Mouse (Mus musculus) midbrain, embryonic 15.5 days (tissue): ENCODE measurements around the gene Thoc6. TPM values are rescaled to one million over a fixed set of nuclear protein-coding genes. Genes with fewer than 3 reads are reported as not detected.

ENCODE experiments used
- ATAC-seq: fragments of 200-750 bp; cut with Nextera tagmentation; replicated peaks from 2 replicates; pipeline ENCODE4 v1.8.0; 2017; ENCODE audit warnings: moderate TSS enrichment
- H3K27ac ChIP-seq: fragments of 300-500 bp; sonication (generic); 2 replicates; pipeline ENCODE4 v1.5.1; 2015; ENCODE audit warnings: mild to moderate bottlenecking, inconsistent platforms
- H3K27me3 ChIP-seq: fragments of 300-500 bp; sonication (generic); replicated peaks from 2 replicates; pipeline ENCODE4 v1.6.1; 2015; ENCODE audit warnings: inconsistent platforms
- H3K36me3 ChIP-seq: fragments of 300-500 bp; sonication (generic); replicated peaks from 2 replicates; pipeline ENCODE4 v1.6.1; 2015; ENCODE audit warnings: inconsistent platforms
- H3K4me1 ChIP-seq: fragments of 300-500 bp; sonication (generic); 2 replicates; pipeline ENCODE4 v1.6.1; 2015; ENCODE audit warnings: inconsistent platforms
- H3K4me2 ChIP-seq: fragments of 300-500 bp; sonication (generic); 2 replicates; pipeline ENCODE4 v1.6.1; 2015; ENCODE audit warnings: inconsistent platforms, mild to moderate bottlenecking, moderate library complexity
- H3K4me3 ChIP-seq: fragments of 300-500 bp; sonication (generic); 2 replicates; pipeline ENCODE4 v1.5.1; 2015; ENCODE audit warnings: mild to moderate bottlenecking, inconsistent platforms
- H3K9ac ChIP-seq: fragments of 300-500 bp; sonication (generic); 2 replicates; pipeline ENCODE4 v1.6.1; 2015; ENCODE audit warnings: mild to moderate bottlenecking, inconsistent platforms
- H3K9me3 ChIP-seq: fragments of 300-500 bp; sonication (generic); 2 replicates; pipeline ENCODE4 v1.6.1; 2016; ENCODE audit warnings: inconsistent platforms
- WGBS: fragments of 180-500 bp; shearing (Covaris S2); methylation state at CpG from one replicate; pipeline ENCODE4 v1.1.7; 2015; ENCODE audit warnings: mixed read lengths; 5-methylcytosine and 5-hydroxymethylcytosine counted together
- polyA plus RNA-seq: library from polyadenylated mRNA; unstranded; fragments of >200 nt; fragmentation: Nextera tagmentation; extraction: Ambion mirVana; gene quantifications from 2 replicates; pipeline ENCODE4 v1.2.1, GENCODE M21; 2015

Gene Thoc6
- polyA plus RNA-seq, 1 experiment from 2014 or later: 39.1 TPM

- H3K27me3 ChIP-seq: peaks cover 57% of the 10 kb centered on the region
- ATAC-seq: no peak
Measured at GRCm38 (mm10) chr17:23675564-23676281, 2.0 kb upstream of the Thoc6 start.

GRCm38 (mm10) chr17:23675127-23675526 lies 1.4 kb upstream of the Thoc6 start:
- Histone ChIP-seq H3K4me2 (peak overlapping the region; percentile 60; the same call in 1 of the 2 replicates), H3K27me3 (peaks cover 51% of the 10 kb centered on the region), H3K9ac (no peak overlapping the region; the same call in 1 of the 2 replicates), H3K27ac (no peak overlapping the region), H3K4me1 (peaks cover 46% of the 10 kb centered on the region), H3K4me3 (0 out of 2 replicates have a peak overlapping the region, but pooled peaks have one; percentile 54), H3K36me3 (no peaks in the 10 kb centered on the region), H3K9me3 (no peaks in the 10 kb centered on the region)
- 51% methylated on average over 5 of the region's 5 CpGs for WGBS
- ATAC-seq: no peak

More at GRCm38 (mm10) chr17:23675564-23676281, 2.0 kb upstream of the Thoc6 start:
- Histone ChIP-seq H3K4me1 (peaks cover 46% of the 10 kb centered on the region), H3K36me3 (no peaks in the 10 kb centered on the region), H3K4me2 (peak overlapping the region; percentile 88), H3K4me3 (peak overlapping the region; percentile 45), H3K9ac (no peak overlapping the region), H3K27ac (no peak overlapping the region), H3K9me3 (no peaks in the 10 kb centered on the region)
- WGBS: 10% methylated on average over 15 of the region's 15 CpGs

DNA sequence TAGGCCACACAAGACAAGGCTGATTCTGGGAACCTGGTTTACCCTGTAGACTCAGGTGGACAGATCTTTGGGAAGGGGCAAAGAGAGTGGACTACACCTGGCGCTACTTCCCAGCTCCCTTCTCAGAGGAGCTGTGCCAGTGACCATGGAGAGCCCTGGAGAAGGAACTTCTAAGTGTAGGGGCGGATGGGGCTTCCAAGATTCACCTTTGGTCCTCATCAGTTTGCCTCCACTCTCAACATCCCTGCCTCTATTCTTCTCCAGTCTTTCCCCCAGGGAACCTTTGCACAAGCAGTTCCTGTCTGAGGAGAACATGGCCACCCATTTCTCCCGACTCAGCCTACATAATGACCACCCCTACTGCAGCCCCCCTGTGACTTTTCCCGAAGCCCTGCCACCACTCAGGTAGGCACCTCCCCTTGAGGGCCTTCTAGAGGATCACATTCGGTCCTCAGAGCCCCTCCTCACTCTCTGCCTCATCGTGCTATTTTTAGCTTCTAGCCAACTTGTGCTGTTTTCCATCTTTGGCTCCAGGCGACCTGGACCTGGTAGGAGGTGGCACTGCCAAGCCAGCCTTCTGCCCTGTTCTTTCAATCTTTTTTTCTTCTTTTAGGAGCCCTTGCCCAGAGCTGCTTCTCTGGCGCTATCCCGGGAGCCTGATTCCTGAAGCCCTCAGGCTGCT lies 730 bp upstream of the Thoc6 start:
- H3K9ac ChIP-seq: peak overlapping the region; percentile 55
- H3K9me3 ChIP-seq: no peaks in the 10 kb centered on the region
- H3K27me3 ChIP-seq: peaks cover 44% of the 10 kb centered on the region
- H3K27ac ChIP-seq: peak overlapping the region; percentile 76; the same call in 1 of the 2 replicates
- H3K4me3 ChIP-seq: peak overlapping the region; percentile 54
- peak overlapping the region; percentile 60 for H3K4me2 ChIP-seq
- ATAC-seq: no peak
- H3K36me3 ChIP-seq: 0 out of 2 replicates have a peak, but pooled peaks cover 5% of the 10 kb centered on the region
- H3K4me1 ChIP-seq: peaks cover 43% of the 10 kb centered on the region
- 50% methylated on average over 9 of the region's 9 CpGs for WGBS

DNA sequence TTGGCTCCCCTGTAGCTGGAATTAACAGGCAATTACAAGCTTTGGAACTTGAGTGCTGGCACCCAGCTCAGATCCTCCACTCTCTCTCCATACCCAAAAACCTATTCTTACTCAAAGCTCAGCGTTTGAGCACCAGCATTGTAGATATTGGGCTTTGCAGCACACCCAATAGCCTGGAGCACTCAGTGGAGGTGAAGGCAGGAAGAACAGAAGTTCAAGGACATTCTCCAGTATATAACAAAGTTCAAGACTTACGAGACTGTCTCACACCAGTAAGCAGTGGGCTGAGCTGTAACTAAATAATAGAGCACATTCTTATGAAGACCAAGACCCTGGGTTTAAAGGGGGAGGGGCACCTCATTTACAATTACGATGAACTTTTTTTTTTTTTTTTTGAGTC lies 921 bp downstream of the Thoc6 start:
- Histone ChIP-seq H3K9me3 (no peaks in the 10 kb centered on the region), H3K4me1 (peaks cover 40% of the 10 kb centered on the region), H3K27me3 (peaks cover 28% of the 10 kb centered on the region), H3K9ac (peak overlapping the region; percentile 0; the same call in 1 of the 2 replicates), H3K27ac (no peak overlapping the region), H3K4me3 (peak overlapping the region; percentile 54), H3K36me3 (peaks cover 10% of the 10 kb centered on the region), H3K4me2 (peak overlapping the region; percentile 60)
- 0 out of 2 replicates have a peak, but pooled peaks have one; percentile 0 for ATAC-seq
- 71% methylated on average over 3 of the region's 3 CpGs for whole genome bisulfite sequencing

DNA sequence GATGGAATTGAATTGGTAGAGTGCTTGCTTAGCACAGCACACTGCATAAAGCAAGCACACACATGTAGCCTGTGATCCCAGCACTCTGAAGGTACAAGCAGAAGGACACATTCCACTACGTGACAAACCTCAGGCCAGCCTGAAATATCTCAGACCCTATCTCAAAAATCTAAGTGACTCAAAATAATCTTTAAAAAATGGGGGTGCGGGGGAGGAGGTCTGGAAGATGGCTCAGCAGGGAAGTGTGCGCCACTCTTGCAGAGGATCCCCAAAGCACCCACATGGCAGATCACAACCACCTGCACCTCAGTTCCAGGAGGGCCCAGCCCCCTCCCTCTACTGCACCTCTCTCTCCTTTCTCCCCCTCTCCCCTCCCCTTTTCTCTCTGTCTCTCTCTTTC lies 2.2 kb downstream of the Thoc6 start:
- peaks cover 10% of the 10 kb centered on the region for H3K36me3 ChIP-seq
- WGBS: 97% methylated on average over 3 of the region's 3 CpGs
- no peaks in the 10 kb centered on the region for H3K9me3 ChIP-seq
- no peak overlapping the region for H3K9ac ChIP-seq
- no peak overlapping the region for H3K27ac ChIP-seq
- H3K4me2 ChIP-seq: no peak overlapping the region
- no peak for ATAC-seq
- no peak overlapping the region for H3K4me3 ChIP-seq
- peaks cover 27% of the 10 kb centered on the region for H3K4me1 ChIP-seq
- peaks cover 21% of the 10 kb centered on the region for H3K27me3 ChIP-seq

- no peak for ATAC-seq
- WGBS: 84% methylated on average over 7 of the region's 7 CpGs
- H3K4me1 ChIP-seq: peaks cover 18% of the 10 kb centered on the region
Measured at GRCm38 (mm10) chr17:23670516-23671074, 3.1 kb downstream of the Thoc6 start.

DNA sequence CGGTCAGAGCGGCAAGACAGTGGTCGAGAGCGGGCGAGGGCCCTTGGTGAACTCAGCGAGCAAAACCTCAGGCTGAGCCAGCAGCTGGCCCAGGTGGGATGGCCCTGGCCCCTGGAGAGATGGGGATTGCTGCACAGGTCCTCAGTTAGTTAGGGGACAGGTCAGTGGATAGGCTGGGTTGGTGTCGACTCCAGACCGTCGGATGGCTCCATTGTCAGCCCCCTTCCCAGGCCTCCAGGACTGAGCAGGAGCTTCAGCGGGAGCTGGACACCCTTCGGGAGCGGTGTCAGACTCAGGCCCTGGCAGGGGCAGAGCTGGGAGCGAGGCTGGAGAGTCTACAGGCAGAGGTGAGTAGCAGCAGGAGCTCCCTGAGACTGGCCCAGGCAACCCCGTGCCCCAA lies 8.2 kb downstream of the Thoc6 start:
- H3K27ac ChIP-seq: no peak overlapping the region
- peaks cover 26% of the 10 kb centered on the region for H3K27me3 ChIP-seq
- H3K9me3 ChIP-seq: no peaks in the 10 kb centered on the region
- H3K4me3 ChIP-seq: no peak overlapping the region
- H3K9ac ChIP-seq: no peak overlapping the region
- no peak for ATAC-seq
- H3K4me1 ChIP-seq: no peaks in the 10 kb centered on the region
- 83% methylated on average over 14 of the region's 14 CpGs for WGBS
- no peak overlapping the region for H3K4me2 ChIP-seq
- H3K36me3 ChIP-seq: peaks cover 10% of the 10 kb centered on the region

More at GRCm38 (mm10) chr17:23670516-23671074, 3.1 kb downstream of the Thoc6 start:
- no peak overlapping the region for H3K27ac ChIP-seq
- H3K4me3 ChIP-seq: no peak overlapping the region
- peaks cover 10% of the 10 kb centered on the region for H3K36me3 ChIP-seq
- no peak overlapping the region for H3K9ac ChIP-seq
- no peak overlapping the region for H3K4me2 ChIP-seq
- no peaks in the 10 kb centered on the region for H3K9me3 ChIP-seq
- peaks cover 12% of the 10 kb centered on the region for H3K27me3 ChIP-seq

- Histone ChIP-seq H3K27me3 (peaks cover 35% of the 10 kb centered on the region), H3K4me2 (no peak overlapping the region), H3K4me1 (no peaks in the 10 kb centered on the region), H3K9me3 (no peaks in the 10 kb centered on the region), H3K4me3 (no peak overlapping the region), H3K36me3 (peaks cover 5% of the 10 kb centered on the region), H3K9ac (no peak overlapping the region), H3K27ac (no peak overlapping the region)
- 17% methylated on average over 5 of the region's 5 CpGs for WGBS
- peak; percentile 47; the same call in 1 of the 2 replicates for ATAC-seq
Measured at GRCm38 (mm10) chr17:23664556-23665021, 9.1 kb downstream of the Thoc6 start.

- H3K9me3 ChIP-seq: no peaks in the 10 kb centered on the region
- H3K4me2 ChIP-seq: no peak overlapping the region
- ATAC-seq: no peak
- H3K4me1 ChIP-seq: no peaks in the 10 kb centered on the region
- no peaks in the 10 kb centered on the region for H3K36me3 ChIP-seq
- no peak overlapping the region for H3K9ac ChIP-seq
- H3K4me3 ChIP-seq: no peak overlapping the region
- 4% methylated on average over 9 of the region's 9 CpGs for WGBS
- H3K27ac ChIP-seq: no peak overlapping the region
- H3K27me3 ChIP-seq: peaks cover 42% of the 10 kb centered on the region
Measured at GRCm38 (mm10) chr17:23661526-23661925, 12.2 kb downstream of the Thoc6 start.

GRCm38 (mm10) chr17:23660876-23661200 lies 12.8 kb downstream of the Thoc6 start:
- H3K9me3 ChIP-seq: no peaks in the 10 kb centered on the region
- H3K9ac ChIP-seq: no peak overlapping the region
- H3K4me2 ChIP-seq: peak overlapping the region; percentile 14; the same call in 1 of the 2 replicates
- H3K4me3 ChIP-seq: no peak overlapping the region
- H3K27me3 ChIP-seq: peaks cover 42% of the 10 kb centered on the region
- no peaks in the 10 kb centered on the region for H3K36me3 ChIP-seq
- 3% methylated on average over 14 of the region's 14 CpGs for WGBS
- no peak overlapping the region for H3K27ac ChIP-seq
- ATAC-seq: no peak
- H3K4me1 ChIP-seq: no peaks in the 10 kb centered on the region

DNA sequence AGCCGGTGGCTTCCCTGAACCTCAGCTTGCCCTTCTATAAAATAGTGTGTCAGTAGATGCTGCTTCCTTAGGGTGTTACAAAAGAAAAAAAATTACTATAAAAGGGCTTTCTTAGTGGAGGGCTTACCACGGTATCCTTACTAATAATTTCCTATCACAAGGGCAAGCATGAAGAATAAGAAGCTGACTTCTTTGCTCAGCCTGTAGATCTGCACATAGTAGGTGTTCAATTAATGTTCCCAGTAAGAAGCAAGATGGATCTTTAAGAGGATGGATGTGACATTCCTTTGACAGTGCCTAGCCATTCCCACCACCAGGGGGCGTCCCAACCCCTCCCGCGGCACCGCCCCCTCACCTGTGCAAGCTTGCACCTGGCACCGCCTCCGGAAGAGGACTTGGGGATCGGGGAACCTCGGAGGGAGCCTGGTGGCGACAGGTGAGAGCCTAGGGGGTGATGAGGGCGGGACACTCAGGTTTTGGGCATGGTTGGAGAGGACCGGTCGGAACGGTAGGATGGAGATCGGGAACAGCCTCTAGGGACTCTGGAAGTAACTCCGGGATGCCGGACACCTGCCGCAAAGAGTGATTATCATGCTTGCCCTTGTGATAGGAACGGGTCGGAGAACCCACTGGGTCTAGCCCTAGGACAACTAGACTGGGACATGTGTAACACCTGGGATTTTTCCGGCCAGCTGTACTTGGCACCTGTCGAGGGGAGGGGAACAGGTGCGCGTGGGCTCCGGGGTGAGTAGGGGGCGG lies 13.4 kb downstream of the Thoc6 start, which contains the start of gene Bicdl2:
TSS of gene Bicdl2 (plus strand) at position 390 of the 759 bp plus-strand sequence.
- Histone ChIP-seq H3K4me3 (no peak within 1 kb of the TSS), H3K4me1 (no peaks in the 10 kb centered on the region), H3K27ac (no peak within 1 kb of the TSS), H3K4me2 (peak within 1 kb of the TSS; percentile 14), H3K36me3 (no peaks in the 10 kb centered on the region), H3K9ac (no peak within 1 kb of the TSS), H3K27me3 (peaks cover 42% of the 10 kb centered on the region), H3K9me3 (no peaks in the 10 kb centered on the region)
- ATAC-seq: no peak
- 7% methylated on average over 27 of the region's 27 CpGs for WGBS
